Mouse (Mus musculus) CH12.LX (cell line): Measurements from ENCODE around the gene Rabgap1l. TPM values are rescaled to one million over a fixed set of nuclear protein-coding genes. Genes with fewer than 3 reads are reported as not detected.
A peak's percentile ranks its signal among the peaks of the same experiment; 100 is the strongest.

Experiments used
- DNase-seq: peaks from one replicate; pipeline ENCODE4 v3.0.0-alpha.2; 2013; ENCODE audit errors: extremely low read depth
- H3K27ac ChIP-seq: 2 replicates; pipeline ENCODE4 v1.5.1; 2012; ENCODE audit warnings: low read depth, mild to moderate bottlenecking, control low read depth, moderate library complexity; ENCODE audit not compliant: insufficient read depth
- H3K27me3 ChIP-seq: replicated peaks from 2 replicates; pipeline ENCODE3; 2012; ENCODE audit warnings: inconsistent platforms
- H3K36me3 ChIP-seq, 2 experiments: replicated peaks in 1 of 2; 2 replicates each; pipeline versions ENCODE3 to v1.6.1; 2012; ENCODE audit warnings: inconsistent platforms in 1 of 2, low read length in 1 of 2, mild to moderate bottlenecking in 1 of 2, mixed read lengths in 1 of 2, moderate library complexity in 1 of 2; ENCODE audit not compliant: control insufficient read depth in 1 of 2, insufficient read depth in 1 of 2
- H3K4me1 ChIP-seq, 2 experiments: 2 replicates each; pipeline ENCODE4 v1.6.1; 2012; ENCODE audit warnings: inconsistent platforms in 1 of 2, moderate library complexity in 1 of 2; ENCODE audit not compliant: insufficient read depth in 2 of 2, control insufficient read depth in 1 of 2
- H3K4me2 ChIP-seq: 2 replicates; pipeline ENCODE4 v1.6.1; 2012; ENCODE audit warnings: low read depth, mild to moderate bottlenecking, control low read depth; ENCODE audit not compliant: poor library complexity, insufficient read depth, severe bottlenecking
- H3K4me3 ChIP-seq, 3 experiments: fragments of 150-350 bp in 1 of 3; sonication (generic) in 1 of 3; replicated peaks in 1 of 3; 2 replicates each; pipeline versions ENCODE3 to v1.5.1; 2011 to 2012; ENCODE audit warnings: low read depth in 2 of 3, low read length in 2 of 3, mild to moderate bottlenecking in 2 of 3, moderate library complexity in 2 of 3, control low read depth in 1 of 3, improper control_type of control experiment in 1 of 3, inconsistent platforms in 1 of 3, mixed read lengths in 1 of 3; ENCODE audit not compliant: poor library complexity in 1 of 3
- H3K79me2 ChIP-seq: replicated peaks from 2 replicates; pipeline ENCODE4 v1.6.1; 2012; ENCODE audit warnings: mild to moderate bottlenecking, moderate library complexity; ENCODE audit not compliant: control insufficient read depth, poor library complexity, insufficient read depth, severe bottlenecking; ENCODE audit errors: extremely low read depth
- H3K9ac ChIP-seq: 2 replicates; pipeline ENCODE4 v1.6.1; 2012; ENCODE audit warnings: low read depth, mild to moderate bottlenecking, control low read depth, moderate library complexity; ENCODE audit not compliant: insufficient read depth
- H3K9me3 ChIP-seq: replicated peaks from 2 replicates; pipeline ENCODE3; 2012; ENCODE audit warnings: low read length, inconsistent platforms, mixed read lengths
- BHLHE40 ChIP-seq: IDR thresholded peaks from 2 replicates; pipeline ENCODE4 v1.6.1; 2011; ENCODE audit warnings: mild to moderate bottlenecking, low read depth, low read length, improper control_type of control experiment
- CHD1 ChIP-seq: IDR thresholded peaks from 2 replicates; pipeline ENCODE4 v1.6.1; 2012; ENCODE audit warnings: low read depth, low read length, improper control_type of control experiment, inconsistent platforms
- CTCF ChIP-seq, 2 experiments: IDR thresholded peaks in 1 of 2; conservative IDR thresholded peaks in 1 of 2; 2 replicates each; pipeline ENCODE4 v1.5.1; 2011 to 2012; ENCODE audit warnings: low read depth in 2 of 2, low read length in 2 of 2, improper control_type of control experiment in 1 of 2, inconsistent platforms in 1 of 2, mild to moderate bottlenecking in 1 of 2, moderate library complexity in 1 of 2
- ELF1 ChIP-seq: IDR thresholded peaks from 2 replicates; pipeline ENCODE4 v1.6.1; 2014; ENCODE audit warnings: low read depth, mild to moderate bottlenecking, inconsistent platforms, low read length, improper control_type of control experiment
- GABPA ChIP-seq: IDR thresholded peaks from 2 replicates; pipeline ENCODE4 v1.6.1; 2012; ENCODE audit warnings: low read depth, low read length, improper control_type of control experiment, inconsistent platforms; ENCODE audit not compliant: insufficient replicate concordance
- HCFC1 ChIP-seq: IDR thresholded peaks from 2 replicates; pipeline ENCODE4 v1.6.1; 2012; ENCODE audit warnings: low read depth, mild to moderate bottlenecking, inconsistent platforms, low read length, improper control_type of control experiment
- IRF4 ChIP-seq: IDR thresholded peaks from 2 replicates; pipeline ENCODE4 v1.6.1; 2014; ENCODE audit warnings: low read depth, mild to moderate bottlenecking, inconsistent platforms, low read length, improper control_type of control experiment
- MAZ ChIP-seq: IDR thresholded peaks from 2 replicates; pipeline ENCODE4 v1.6.1; 2012; ENCODE audit warnings: low read depth, mild to moderate bottlenecking, inconsistent platforms, low read length, improper control_type of control experiment, moderate library complexity
- MEF2A ChIP-seq: IDR thresholded peaks from 2 replicates; pipeline ENCODE4 v1.6.1; 2014; ENCODE audit warnings: low read depth, mild to moderate bottlenecking, inconsistent platforms, low read length, improper control_type of control experiment, borderline replicate concordance
- MXI1 ChIP-seq: IDR thresholded peaks from 2 replicates; pipeline ENCODE4 v1.6.1; 2011; ENCODE audit warnings: mild to moderate bottlenecking, low read depth, low read length, improper control_type of control experiment
- MYC ChIP-seq: IDR thresholded peaks from 2 replicates; pipeline ENCODE4 v1.6.1; 2011; ENCODE audit warnings: low read depth, mild to moderate bottlenecking, improper control_type of control experiment, low read length
- RAD21 ChIP-seq: IDR thresholded peaks from 2 replicates; pipeline ENCODE4 v1.6.1; 2011; ENCODE audit warnings: low read depth, mild to moderate bottlenecking, low read length, improper control_type of control experiment, moderate library complexity
- RCOR1 ChIP-seq: conservative IDR thresholded peaks from 2 replicates; pipeline ENCODE4 v1.6.1; 2012; ENCODE audit warnings: low read depth, mild to moderate bottlenecking, inconsistent platforms, low read length, improper control_type of control experiment
- UBTF ChIP-seq: IDR thresholded peaks from 2 replicates; pipeline ENCODE4 v1.6.1; 2012; ENCODE audit warnings: low read depth, mild to moderate bottlenecking, inconsistent platforms, low read length, improper control_type of control experiment, moderate library complexity
- dilution Hi-C: fragments of 300-500 bp; cut with MboI; formaldehyde crosslinking; loops from 2 replicates; pipeline ENCODE4 v1.14.3; 2020; ENCODE audit warnings: low sequenced_read_pairs; ENCODE audit not compliant: extremely low pct_unique_long_range_greater_than_20kb, extremely low pct_ligation_motif_present
- in situ Hi-C: fragments of 300-500 bp; cut with MboI; formaldehyde crosslinking; loops from 3 replicates; pipeline ENCODE4 v1.14.3; 2019; ENCODE audit warnings: low sequenced_read_pairs, low pct_ligation_motif_present, low pct_unique_long_range_greater_than_20kb, mixed read lengths
- polyA plus RNA-seq: library from polyadenylated mRNA; unstranded; fragments of >175 nt; gene quantifications from 2 replicates; pipeline ENCODE4 v1.2.1, GENCODE M21; 2012; ENCODE audit warnings: low read depth; ENCODE audit not compliant: insufficient read length
- total RNA-seq, 2 experiments: library from RNA; depleted of rRNA; stranded (reverse); fragments of 300-350 nt in 1 of 2; fragments of >200 nt in 1 of 2; gene quantifications; 2 replicates each; pipeline ENCODE4 v1.2.3; 2012 to 2014

Rabgap1l gene
- total and polyA plus RNA-seq, 3 experiments = 84.0 to 109 (median 85.6) TPM

DNA sequence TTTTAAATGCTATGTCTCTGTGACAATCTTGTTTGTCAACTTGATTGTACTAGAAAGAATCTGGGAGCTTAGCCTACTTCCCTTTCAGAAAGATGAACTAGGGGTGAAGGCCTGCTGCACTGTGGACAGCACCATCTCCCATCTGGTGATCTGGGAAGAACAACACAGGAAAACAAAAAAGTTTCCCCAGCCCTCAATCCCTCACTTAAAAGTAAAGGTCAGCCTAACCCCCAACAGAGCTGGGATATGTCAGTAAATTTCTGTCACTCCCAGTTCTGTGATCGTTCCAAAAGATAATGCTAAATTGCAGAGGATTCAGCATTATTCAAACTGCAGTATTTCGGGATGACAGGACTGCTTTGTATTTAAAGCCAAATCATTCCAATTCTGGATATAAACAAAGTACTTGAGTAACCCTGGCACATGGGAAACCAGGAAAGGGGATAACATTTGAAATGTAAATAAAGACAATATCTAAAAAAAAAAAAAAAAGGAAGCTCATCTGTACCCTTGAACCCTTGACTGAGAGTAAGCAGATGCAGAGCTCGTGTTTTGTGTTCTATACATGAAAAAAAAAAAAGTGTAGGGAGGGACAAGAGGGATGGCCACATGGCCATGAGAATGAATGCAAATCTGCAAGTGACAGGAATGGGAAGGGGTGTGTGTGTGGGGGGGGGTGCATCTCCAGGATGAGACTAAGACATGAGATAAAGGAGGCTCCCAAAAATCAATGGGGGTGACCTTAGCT lies 511.5 kb downstream of the Rabgap1l start:
- H3K4me2 ChIP-seq = no peak overlapping the region
- DNase-seq = no peak
- H3K36me3 ChIP-seq = peaks cover 0 to 8% of the 10 kb centered on the region in 2 experiments
- no peak overlapping the region for H3K27ac ChIP-seq
- no peaks in the 10 kb centered on the region for H3K27me3 ChIP-seq
- in situ Hi-C loops = no loop called here
- H3K9ac ChIP-seq = no peak overlapping the region
- H3K4me1 ChIP-seq = peaks cover 4 to 16% of the 10 kb centered on the region in 2 experiments
- dilution Hi-C loops = no loop called here
- TF ChIP-seq IRF4 = no peak
- TF ChIP-seq HCFC1 = no peak
- no peak for TF ChIP-seq CHD1
- no peak for TF ChIP-seq RAD21
- TF ChIP-seq MAZ = no peak
- no peak for TF ChIP-seq MXI1
- no peak for TF ChIP-seq GABPA
- no peak for TF ChIP-seq BHLHE40
- no peak for TF ChIP-seq UBTF
- no peak for TF ChIP-seq RCOR1
- H3K4me3 ChIP-seq = no peak overlapping the region
- no peaks in the 10 kb centered on the region for H3K9me3 ChIP-seq
- no peaks in the 10 kb centered on the region for H3K79me2 ChIP-seq

- peak overlapping the region; percentile 71; the same call in 1 of the 2 replicates for H3K4me2 ChIP-seq
- H3K9me3 ChIP-seq = no peaks in the 10 kb centered on the region
- peak; percentile 39 for DNase-seq
- TF ChIP-seq MEF2A (no peak), RAD21 (no peak), HCFC1 (no peak), MYC (0 out of 2 replicates have a peak, but pooled peaks have one; percentile 34), CTCF (conservative IDR thresholded peaks at IDR 0.05 in 1 of 2, IDR thresholded peaks at IDR 0.05 in 1 of 2; ENCODE audit: low read depth in 2 of 2, low read length in 2 of 2) (no peak), ELF1 (0 out of 2 replicates have a peak, but pooled peaks have one; percentile 29)
- no peaks in the 10 kb centered on the region for H3K27me3 ChIP-seq
- H3K4me3 ChIP-seq = no peak overlapping the region
- peak overlapping the region; percentile 60; the same call in 1 of the 2 replicates for H3K9ac ChIP-seq
- no peaks in the 10 kb centered on the region for H3K79me2 ChIP-seq
- H3K36me3 ChIP-seq = peaks cover 0 to 8% of the 10 kb centered on the region in 2 experiments
- H3K4me1 ChIP-seq = peaks cover 4 to 21% of the 10 kb centered on the region in 2 experiments
- H3K27ac ChIP-seq = no peak overlapping the region
- in situ Hi-C loops = no loop called here
- dilution Hi-C loops = no loop called here
Observed at GRCm38 (mm10) chr1:160280603-160281002, 512.4 kb downstream of the Rabgap1l start.
